Mouse (Mus musculus) activated CD4-positive, CD25-positive, alpha-beta regulatory T cell, adult 4 months (primary cell): ENCODE results near the gene Stau1. TPM values are rescaled to one million over a fixed set of nuclear protein-coding genes. Genes with fewer than 3 reads are reported as not detected.

Source experiments
- ATAC-seq: one replicate; pipeline ENCODE4 v1.8.0; 2017
- polyA plus RNA-seq, 2 experiments: library from polyadenylated mRNA; unstranded; fragments of 100-300 nt; shearing (Covaris generic); gene quantifications; one replicate each; pipeline ENCODE4 v1.2.1; 2017

The Stau1 gene
- polyA plus RNA-seq, 2 experiments from 2014 or later, result 36.2 to 42.2 TPM

GRCm38 (mm10) chr2:166906523-166907182 lies 89.4 kb downstream of the Stau1 start:
- peak; percentile 13 for ATAC-seq

- peak; percentile 93 for ATAC-seq
Observed at GRCm38 (mm10) chr2:166905711-166906522, 90.2 kb downstream of the Stau1 start, which contains the start of gene Cse1l. Gene Cse1l (plus strand): TSS chr2:166906040.

- no peak for ATAC-seq
Observed at GRCm38 (mm10) chr2:166903719-166904282, 92.3 kb downstream of the Stau1 start.

GRCm38 (mm10) chr2:166900792-166901505 lies 95.2 kb downstream of the Stau1 start:
- no peak for ATAC-seq

GRCm38 (mm10) chr2:166899746-166900145 lies 96.4 kb downstream of the Stau1 start:
- no peak for ATAC-seq

- no peak for ATAC-seq
Observed at GRCm38 (mm10) chr2:166899161-166899560, 96.9 kb downstream of the Stau1 start.

Other genes starting within 250 kb of the Stau1 start
- 1 to 10 TPM in 1 of 2 experiments, under 1 TPM in 1; 0.41 to 1.0 TPM for gene Trp53rkb, start 203.8 kb downstream of the Stau1 start, polyA plus RNA-seq
- gene Arfgef2, start 190.7 kb downstream of the Stau1 start, polyA plus RNA-seq, result 1 to 10 TPM; 2.9 TPM
- 10 to 100 TPM; 59.7 to 65.0 TPM for gene Cse1l, start 90.3 kb downstream of the Stau1 start, polyA plus RNA-seq
- gene Ddx27, start 18.9 kb upstream of the Stau1 start, polyA plus RNA-seq, result 10 to 100 TPM; 29.8 to 39.5 TPM
- gene Znfx1, start 66.7 kb upstream of the Stau1 start, polyA plus RNA-seq, result 10 to 100 TPM; 18.5 to 26.0 TPM
- under 1 TPM; 0.61 to 0.96 TPM for gene Kcnb1, start 193.9 kb upstream of the Stau1 start, polyA plus RNA-seq
- under 1 TPM in 1 of 2 experiments, not detected in 1; 0.17 TPM for gene Ptgis, start 244.3 kb upstream of the Stau1 start, polyA plus RNA-seq